Mouse (Mus musculus): ENCODE measurements at regions not wholly inside any gene's neighbourhood (a gene's known extent, or its start where the extent isn't known, plus 50 kb on each side); places are given as distances from the start of the nearest gene placed in this dataset.

GRCm38 (mm10) chr12:33675508-33675907, 246.1 kb downstream of the Twistnb start:
- no peak for ATAC-seq (replicated peaks; ENCODE audit: low FRiP score, low TSS enrichment, poor library complexity, severe bottlenecking)

GRCm38 (mm10) chr12:33692870-33693269, 235.4 kb upstream of the Ferd3l start:
- ATAC-seq (replicated peaks; ENCODE audit: low FRiP score, low TSS enrichment, poor library complexity, severe bottlenecking): no peak

GRCm38 (mm10) chr12:33714392-33714791, 213.8 kb upstream of the Ferd3l start:
- no peak for ATAC-seq (replicated peaks; ENCODE audit: low FRiP score, low TSS enrichment, poor library complexity, severe bottlenecking)

GRCm38 (mm10) chr12:33715997-33716396, 212.2 kb upstream of the Ferd3l start:
- no peak for ATAC-seq (replicated peaks; ENCODE audit: low FRiP score, low TSS enrichment, poor library complexity, severe bottlenecking)

- ATAC-seq (replicated peaks; ENCODE audit: low FRiP score, low TSS enrichment, poor library complexity, severe bottlenecking): no peak
These were observed 211.2 kb upstream of the Ferd3l start for GRCm38 (mm10) chr12:33717053-33717452.

GRCm38 (mm10) chr12:33717601-33718260, 210.5 kb upstream of the Ferd3l start:
- no peak for ATAC-seq (replicated peaks; ENCODE audit: low FRiP score, low TSS enrichment, poor library complexity, severe bottlenecking)

- no peak for ATAC-seq (replicated peaks; ENCODE audit: low FRiP score, low TSS enrichment, poor library complexity, severe bottlenecking)
These were observed 209.2 kb upstream of the Ferd3l start for GRCm38 (mm10) chr12:33719063-33719462.

GRCm38 (mm10) chr12:33731937-33732336, 196.3 kb upstream of the Ferd3l start:
- ATAC-seq (replicated peaks; ENCODE audit: low FRiP score, low TSS enrichment, poor library complexity, severe bottlenecking): no peak

- ATAC-seq (replicated peaks; ENCODE audit: low FRiP score, low TSS enrichment, poor library complexity, severe bottlenecking): no peak
These were observed 152.4 kb upstream of the Ferd3l start for GRCm38 (mm10) chr12:33775563-33776468.

- no peak for ATAC-seq (replicated peaks; ENCODE audit: low FRiP score, low TSS enrichment, poor library complexity, severe bottlenecking)
These were observed 149.7 kb upstream of the Ferd3l start for GRCm38 (mm10) chr12:33778477-33778876.

- ATAC-seq (replicated peaks; ENCODE audit: low FRiP score, low TSS enrichment, poor library complexity, severe bottlenecking): no peak
These were observed 148.3 kb upstream of the Ferd3l start for GRCm38 (mm10) chr12:33779898-33780297.

- no peak for ATAC-seq (replicated peaks; ENCODE audit: low FRiP score, low TSS enrichment, poor library complexity, severe bottlenecking)
These were observed 123.9 kb upstream of the Ferd3l start for GRCm38 (mm10) chr12:33804206-33804791.

GRCm38 (mm10) chr12:33825571-33825970, 102.7 kb upstream of the Ferd3l start:
- ATAC-seq (replicated peaks; ENCODE audit: low FRiP score, low TSS enrichment, poor library complexity, severe bottlenecking): no peak

- ATAC-seq (replicated peaks; ENCODE audit: low FRiP score, low TSS enrichment, poor library complexity, severe bottlenecking): no peak
These were observed 79.1 kb upstream of the Ferd3l start for GRCm38 (mm10) chr12:33849088-33849487.

- ATAC-seq (replicated peaks; ENCODE audit: low FRiP score, low TSS enrichment, poor library complexity, severe bottlenecking): no peak
These were observed 76.5 kb upstream of the Ferd3l start for GRCm38 (mm10) chr12:33851736-33852135.
